Mouse (Mus musculus) hindbrain, embryonic 14.5 days (tissue): ENCODE results near the gene Fam19a5. TPM values are rescaled to one million over a fixed set of nuclear protein-coding genes. Genes with fewer than 3 reads are reported as not detected.

Source experiments
- ATAC-seq: fragments of 200-750 bp; cut with Nextera tagmentation; 2 replicates; pipeline ENCODE4 v1.8.0; 2017; ENCODE audit warnings: moderate number of reproducible peaks, mild to moderate bottlenecking, moderate TSS enrichment, moderate library complexity; ENCODE audit not compliant: low FRiP score
- DNase-seq: peaks from one replicate; pipeline ENCODE4 v3.0.0-alpha.2; 2015; ENCODE audit warnings: low spot score
- H3K27ac ChIP-seq: fragments of 300-500 bp; sonication (generic); 2 replicates; pipeline ENCODE4 v1.5.1; 2014; ENCODE audit warnings: mild to moderate bottlenecking, moderate library complexity
- H3K27me3 ChIP-seq: fragments of 300-500 bp; sonication (generic); 2 replicates; pipeline ENCODE4 v1.6.1; 2014; ENCODE audit warnings: mild to moderate bottlenecking, low read length, mixed read lengths; ENCODE audit not compliant: control insufficient read depth, insufficient read depth
- H3K36me3 ChIP-seq: fragments of 300-500 bp; sonication (generic); replicated peaks from 2 replicates; pipeline ENCODE4 v1.6.1; 2014; ENCODE audit not compliant: control insufficient read depth, insufficient read depth
- H3K4me1 ChIP-seq: fragments of 300-500 bp; sonication (generic); replicated peaks from 2 replicates; pipeline ENCODE4 v1.6.1; 2014; ENCODE audit warnings: antibody characterized with exemption, low read length, mixed read lengths; ENCODE audit not compliant: control insufficient read depth, insufficient read depth
- H3K4me2 ChIP-seq: fragments of 300-500 bp; sonication (generic); replicated peaks from 2 replicates; pipeline ENCODE4 v1.6.1; 2014; ENCODE audit warnings: mild to moderate bottlenecking, moderate library complexity
- H3K4me3 ChIP-seq: fragments of 300-500 bp; sonication (generic); replicated peaks from 2 replicates; pipeline ENCODE4 v1.5.1; 2014; ENCODE audit warnings: mild to moderate bottlenecking, low read length
- H3K9ac ChIP-seq: fragments of 300-500 bp; sonication (generic); 2 replicates; pipeline ENCODE4 v1.6.1; 2014
- H3K9me3 ChIP-seq: fragments of 300-500 bp; sonication (generic); 2 replicates; pipeline ENCODE4 v1.6.1; 2016; ENCODE audit warnings: low read length; ENCODE audit not compliant: control insufficient read depth
- WGBS: fragments of 180-500 bp; shearing (Covaris S2); extraction: QIAGEN DNeasy Blood & Tissue Kit; methylation state at CpG from one replicate; pipeline ENCODE4 v1.1.7; 2014; 5-methylcytosine and 5-hydroxymethylcytosine counted together
- polyA plus RNA-seq: library from polyadenylated mRNA; unstranded; fragments of >200 nt; fragmentation: Nextera tagmentation; extraction: Ambion mirVana; gene quantifications from 2 replicates; pipeline ENCODE4 v1.2.1, GENCODE M21; 2014

Fam19a5 gene
- polyA plus RNA-seq, 1 experiment from 2014 or later, result 27.6 TPM

DNA sequence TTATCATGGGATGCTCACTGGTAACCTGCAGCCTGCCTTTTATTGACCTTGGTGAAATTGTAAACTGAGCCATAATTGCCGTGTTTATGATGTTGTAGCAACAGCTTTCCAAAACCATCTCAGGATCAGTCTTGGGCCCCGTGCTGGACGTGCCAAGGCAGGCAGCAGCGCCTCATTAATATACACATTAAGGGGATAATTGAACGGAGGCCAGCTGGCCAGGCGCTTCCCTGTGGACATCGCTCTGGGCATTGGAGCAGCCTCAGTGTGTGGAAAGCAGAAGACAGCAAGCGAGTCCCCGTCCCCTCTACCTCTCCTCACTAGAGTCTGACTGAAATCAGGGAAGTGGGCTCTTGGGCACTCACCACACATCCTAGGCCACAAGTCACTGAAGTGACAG, 127.8 kb downstream of the Fam19a5 start:
- WGBS, result 35% methylated on average over 9 of the region's 9 CpGs
- peak; percentile 21; the same call in 1 of the 2 replicates for ATAC-seq

DNA sequence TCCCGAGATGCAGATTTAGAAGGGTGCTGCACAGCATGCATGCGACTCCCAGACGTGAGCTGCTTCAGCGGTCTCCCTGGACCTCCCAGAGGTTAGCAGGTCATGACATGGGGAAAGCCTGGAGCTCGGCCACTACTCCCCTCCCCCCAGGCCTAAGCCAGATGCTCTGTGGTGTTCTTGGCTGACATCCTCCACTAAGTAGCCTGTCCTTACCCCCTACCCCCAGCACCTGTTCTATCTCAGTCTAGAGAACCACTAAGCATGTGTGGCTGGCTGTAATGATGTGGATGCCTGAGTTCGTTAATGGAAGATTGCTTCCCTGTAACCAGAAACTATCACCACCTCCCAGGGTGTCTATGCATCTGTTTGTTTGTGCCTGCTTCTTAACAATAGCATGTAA, 134.6 kb downstream of the Fam19a5 start:
- H3K27ac ChIP-seq, result no peak overlapping the region
- no peaks in the 10 kb centered on the region for H3K27me3 ChIP-seq
- peaks cover 2% of the 10 kb centered on the region; the same call in 1 of the 2 replicates for H3K4me1 ChIP-seq
- 49% methylated on average over 6 of the region's 6 CpGs for WGBS
- H3K36me3 ChIP-seq, result peaks cover 7% of the 10 kb centered on the region; the same call in 1 of the 2 replicates
- ATAC-seq (no peak), DNase-seq (no peak)
- no peak overlapping the region for H3K4me3 ChIP-seq
- no peaks in the 10 kb centered on the region for H3K9me3 ChIP-seq
- no peak overlapping the region for H3K9ac ChIP-seq
- no peak overlapping the region for H3K4me2 ChIP-seq

More for the DNA sequence above, 127.8 kb downstream of the Fam19a5 start:
- Histone ChIP-seq H3K27me3 (no peaks in the 10 kb centered on the region), H3K27ac (no peak overlapping the region), H3K4me3 (no peak overlapping the region), H3K36me3 (no peaks in the 10 kb centered on the region), H3K4me2 (no peak overlapping the region), H3K9me3 (no peaks in the 10 kb centered on the region), H3K9ac (no peak overlapping the region), H3K4me1 (peaks cover 21% of the 10 kb centered on the region; the same call in 1 of the 2 replicates)
- DNase-seq, result peak; percentile 56

DNA sequence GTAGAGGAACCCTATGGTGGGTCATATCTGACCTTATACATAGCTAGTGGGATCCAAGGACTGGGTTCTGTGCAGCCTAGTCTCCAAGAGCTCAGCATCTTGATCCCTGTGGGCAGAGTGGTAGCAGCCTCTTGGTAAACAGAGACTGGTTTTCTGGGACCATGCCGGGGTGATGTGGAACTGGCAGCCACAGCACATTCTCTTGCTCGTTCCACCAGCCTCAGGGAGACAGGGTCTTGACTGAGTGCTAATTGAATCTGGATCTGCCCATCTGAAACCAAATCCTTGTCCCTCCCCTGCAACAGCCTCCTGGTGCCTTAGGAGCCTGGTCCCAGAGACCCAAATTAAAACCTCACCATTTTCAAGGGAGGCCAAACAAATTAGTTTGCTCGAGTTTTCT, 138.3 kb downstream of the Fam19a5 start:
- no peak overlapping the region for H3K4me3 ChIP-seq
- ATAC-seq, result no peak
- H3K9ac ChIP-seq, result no peak overlapping the region
- H3K27ac ChIP-seq, result 0 out of 2 replicates have a peak overlapping the region, but pooled peaks have one; percentile 26
- no peaks in the 10 kb centered on the region for H3K9me3 ChIP-seq
- H3K4me2 ChIP-seq, result no peak overlapping the region
- no peaks in the 10 kb centered on the region for H3K27me3 ChIP-seq
- H3K4me1 ChIP-seq, result peaks cover 10% of the 10 kb centered on the region
- H3K36me3 ChIP-seq, result peaks cover 22% of the 10 kb centered on the region; the same call in 1 of the 2 replicates
- no peak for DNase-seq
- 62% methylated on average over 3 of the region's 3 CpGs for WGBS

DNA sequence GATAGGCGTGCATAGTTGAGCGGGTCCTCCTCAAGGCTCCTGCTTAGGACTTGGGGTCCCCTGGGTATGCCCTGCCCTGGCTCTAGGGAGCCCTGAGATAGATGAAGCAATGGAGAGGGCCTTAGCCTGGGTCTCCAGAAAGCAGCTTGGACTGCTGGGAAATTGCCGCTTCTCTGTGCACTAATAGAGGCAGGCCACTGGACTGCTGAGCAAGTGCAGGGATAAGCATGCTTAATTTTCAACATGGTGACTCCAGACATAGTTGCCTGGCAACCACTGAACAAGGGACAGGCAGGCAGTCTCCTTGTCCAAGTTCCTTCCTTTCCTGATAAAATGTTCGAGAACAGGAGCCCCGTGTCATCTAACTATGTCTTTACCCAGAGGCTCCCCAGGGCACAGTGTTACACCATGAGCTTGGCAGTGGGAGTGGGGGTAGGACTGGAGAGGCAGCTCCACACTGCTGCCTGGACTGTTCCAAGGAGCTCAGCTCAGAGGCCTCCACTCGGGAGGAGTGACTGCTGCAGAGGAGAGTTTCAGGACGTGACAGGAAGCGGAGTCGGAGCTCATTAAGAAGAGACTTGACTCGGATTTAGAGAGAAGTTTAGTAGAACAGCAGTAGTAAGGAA, 142.4 kb downstream of the Fam19a5 start:
- WGBS, result 46% methylated on average over 10 of the region's 10 CpGs
- 0 out of 2 replicates have a peak, but pooled peaks have one; percentile 57 for ATAC-seq
- Histone ChIP-seq H3K4me3 (no peak overlapping the region), H3K4me2 (no peak overlapping the region), H3K27me3 (no peaks in the 10 kb centered on the region), H3K4me1 (peaks cover 14% of the 10 kb centered on the region), H3K9me3 (no peaks in the 10 kb centered on the region), H3K27ac (no peak overlapping the region; the same call in 1 of the 2 replicates), H3K9ac (no peak overlapping the region), H3K36me3 (peaks cover 21% of the 10 kb centered on the region; the same call in 1 of the 2 replicates)
- DNase-seq, result no peak

DNA sequence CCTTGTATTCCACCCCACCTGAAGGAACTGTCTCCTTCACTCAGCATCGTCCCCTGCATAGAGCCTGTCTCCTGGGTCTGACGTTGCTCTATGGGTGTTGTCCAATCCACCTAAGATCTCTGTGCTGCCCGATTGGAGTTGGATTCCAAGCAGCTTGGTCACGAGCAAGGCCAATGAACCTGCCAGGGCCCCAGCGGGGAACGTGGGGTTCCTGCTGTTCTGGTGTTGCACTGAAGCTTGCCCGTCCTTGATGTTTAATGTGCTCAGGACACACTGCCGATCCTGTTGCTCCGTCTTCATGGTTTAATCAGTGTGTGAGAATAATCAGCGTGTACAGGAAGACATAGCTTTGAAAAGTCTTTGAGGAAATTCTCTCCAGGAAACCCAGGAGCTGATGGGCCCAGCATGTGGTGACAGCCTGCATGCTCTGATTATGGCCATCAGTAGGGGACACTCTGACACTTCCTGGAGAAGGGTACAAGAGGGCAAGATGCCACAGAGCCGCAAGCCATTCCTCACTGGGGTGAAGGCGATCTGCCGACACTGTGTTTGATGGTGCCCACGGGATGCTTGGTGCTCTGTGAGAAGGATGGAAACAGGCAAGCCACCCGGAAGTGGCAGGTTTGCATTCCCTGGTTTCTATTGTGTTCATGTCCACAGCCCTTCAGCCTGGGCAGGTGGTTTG, 147.3 kb downstream of the Fam19a5 start:
- H3K36me3 ChIP-seq, result no peaks in the 10 kb centered on the region
- peaks cover 5% of the 10 kb centered on the region for H3K4me1 ChIP-seq
- DNase-seq (no peak), ATAC-seq (no peak)
- no peaks in the 10 kb centered on the region for H3K9me3 ChIP-seq
- H3K4me2 ChIP-seq, result no peak overlapping the region
- H3K9ac ChIP-seq, result no peak overlapping the region
- H3K27me3 ChIP-seq, result no peaks in the 10 kb centered on the region
- WGBS, result 62% methylated on average over 15 of the region's 15 CpGs
- no peak overlapping the region for H3K27ac ChIP-seq
- H3K4me3 ChIP-seq, result no peak overlapping the region

DNA sequence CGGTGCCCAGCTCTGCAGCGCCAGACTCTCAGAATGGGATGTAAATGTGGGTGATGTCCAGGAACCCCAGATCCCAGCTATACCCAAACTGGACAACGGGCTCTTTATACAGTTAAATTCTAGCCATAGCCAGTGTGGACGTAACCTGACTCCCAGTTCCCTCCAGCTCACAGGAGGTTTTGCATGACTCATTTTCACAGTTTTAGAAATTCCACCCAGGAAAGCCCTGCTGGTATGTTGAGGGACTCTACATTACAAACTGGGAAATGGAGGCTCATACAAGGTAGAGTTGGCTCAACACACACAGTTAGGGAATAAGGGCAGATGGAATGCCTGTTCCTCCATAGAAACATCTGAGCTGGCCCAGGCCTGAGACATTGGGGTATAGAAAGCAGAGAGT, 147.9 kb downstream of the Fam19a5 start:
- Histone ChIP-seq H3K27me3 (no peaks in the 10 kb centered on the region), H3K27ac (no peak overlapping the region), H3K4me3 (no peak overlapping the region), H3K4me1 (0 out of 2 replicates have a peak, but pooled peaks cover 9% of the 10 kb centered on the region), H3K4me2 (no peak overlapping the region), H3K9me3 (no peaks in the 10 kb centered on the region), H3K9ac (no peak overlapping the region), H3K36me3 (no peaks in the 10 kb centered on the region)
- no peak for ATAC-seq
- WGBS, result 91% methylated on average over 4 of the region's 4 CpGs
- DNase-seq, result no peak

DNA sequence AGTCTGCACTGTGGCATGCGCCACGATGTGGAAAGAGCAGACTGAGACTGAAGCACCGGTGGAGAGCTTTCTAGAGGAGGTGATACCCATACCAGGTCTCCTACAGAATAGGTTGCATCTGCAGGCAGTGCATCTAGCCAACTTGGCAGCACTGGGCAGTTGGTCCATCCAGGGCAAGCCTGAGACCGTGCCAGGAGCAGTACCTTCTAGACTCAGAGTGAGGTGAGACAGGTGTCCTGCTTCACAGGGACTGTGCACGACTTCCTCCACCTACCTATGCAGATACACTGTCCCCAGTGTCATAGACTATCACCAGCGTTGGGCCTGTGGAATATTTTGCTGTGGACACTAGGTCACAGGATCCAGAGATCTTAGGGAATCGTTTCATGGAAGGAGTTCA, 148.3 kb downstream of the Fam19a5 start:
- no peaks in the 10 kb centered on the region for H3K27me3 ChIP-seq
- no peak for ATAC-seq
- no peak overlapping the region for H3K4me3 ChIP-seq
- DNase-seq, result no peak
- no peak overlapping the region for H3K27ac ChIP-seq
- H3K4me2 ChIP-seq, result no peak overlapping the region
- H3K36me3 ChIP-seq, result no peaks in the 10 kb centered on the region
- WGBS, result 97% methylated on average over 7 of the region's 7 CpGs
- H3K4me1 ChIP-seq, result peaks cover 13% of the 10 kb centered on the region
- H3K9me3 ChIP-seq, result no peaks in the 10 kb centered on the region
- no peak overlapping the region for H3K9ac ChIP-seq

DNA sequence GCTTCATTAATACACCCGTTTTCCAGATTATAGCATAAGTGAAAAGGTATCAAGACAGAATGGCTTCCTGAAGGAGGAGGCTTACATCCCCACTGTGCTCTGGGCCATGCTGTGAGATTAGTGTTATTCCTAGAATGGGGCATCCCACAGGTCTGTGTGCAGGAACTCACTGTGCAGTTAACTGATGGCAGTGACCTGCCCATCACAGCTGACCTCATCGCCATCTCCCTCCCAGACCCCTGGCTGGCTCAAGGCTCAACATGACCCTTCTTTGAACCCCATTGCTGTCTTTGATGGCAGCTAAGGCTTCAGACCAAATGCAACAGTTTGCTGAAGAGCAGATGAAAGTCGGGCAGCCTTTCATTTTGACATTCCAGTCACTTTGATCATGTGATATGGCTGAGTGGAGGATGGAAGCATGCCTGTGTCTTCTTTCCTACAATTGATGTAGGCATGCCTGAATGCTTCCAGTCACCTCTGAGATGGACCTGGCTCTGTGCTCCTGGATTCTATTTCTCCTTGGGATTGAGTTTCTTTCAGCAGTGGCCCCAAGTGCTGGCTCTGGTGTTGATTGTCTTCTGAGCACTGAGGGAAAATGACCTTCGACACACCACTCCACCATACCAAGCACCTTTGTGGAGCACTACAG, 148.9 kb downstream of the Fam19a5 start:
- Histone ChIP-seq H3K4me3 (no peak overlapping the region), H3K9me3 (no peaks in the 10 kb centered on the region), H3K27ac (no peak overlapping the region), H3K4me1 (peaks cover 14% of the 10 kb centered on the region), H3K4me2 (no peak overlapping the region), H3K36me3 (no peaks in the 10 kb centered on the region), H3K27me3 (no peaks in the 10 kb centered on the region), H3K9ac (no peak overlapping the region)
- WGBS, result 89% methylated on average over 4 of the region's 4 CpGs
- ATAC-seq (no peak), DNase-seq (no peak)

DNA sequence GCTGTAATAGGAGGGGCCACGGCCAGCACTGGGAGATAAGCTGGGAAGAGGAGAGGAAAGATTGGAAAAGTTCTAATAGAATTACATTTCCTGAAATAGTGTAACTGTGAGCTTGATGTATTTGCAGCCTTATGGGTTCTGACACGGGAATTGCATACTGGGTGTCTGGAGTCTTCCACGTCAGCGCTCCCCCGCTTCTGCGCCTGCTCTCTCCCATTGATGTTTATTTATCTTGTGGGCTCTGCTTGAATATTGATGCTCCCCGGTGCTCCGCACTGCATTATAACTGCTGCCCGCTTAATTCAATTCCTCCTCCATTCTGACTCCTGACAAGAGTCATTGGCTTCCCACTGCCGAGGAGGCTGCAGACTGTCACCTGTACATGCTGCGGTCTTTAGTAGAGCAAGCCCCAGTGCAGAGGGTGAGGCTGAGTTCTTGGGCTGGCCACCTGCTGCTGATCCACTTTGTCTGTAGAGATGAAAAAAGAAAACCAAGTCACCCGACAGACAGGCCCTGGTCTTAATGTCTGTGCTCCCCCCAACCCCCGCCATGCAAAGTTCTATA, 153.4 kb downstream of the Fam19a5 start:
- Histone ChIP-seq H3K4me2 (no peak overlapping the region), H3K4me3 (no peak overlapping the region), H3K4me1 (peaks cover 25% of the 10 kb centered on the region), H3K27ac (peak overlapping the region; percentile 11; the same call in 1 of the 2 replicates), H3K27me3 (no peaks in the 10 kb centered on the region), H3K9me3 (0 out of 2 replicates have a peak, but pooled peaks cover 10% of the 10 kb centered on the region), H3K36me3 (no peaks in the 10 kb centered on the region), H3K9ac (no peak overlapping the region)
- ATAC-seq (peak; percentile 53; the same call in 1 of the 2 replicates), DNase-seq (peak; percentile 45)
- 49% methylated on average over 13 of the region's 13 CpGs for WGBS
